Mouse (Mus musculus) spleen, postnatal 36 days (tissue): ENCODE data around the gene Krt73.

ENCODE experiments used
- DNase-seq, 2 experiments: peaks; one replicate each; pipeline ENCODE4 v3.0.0; 2022; ENCODE audit warnings: low spot score in 2 of 2, mixed read lengths in 1 of 2

Krt73 gene

DNA sequence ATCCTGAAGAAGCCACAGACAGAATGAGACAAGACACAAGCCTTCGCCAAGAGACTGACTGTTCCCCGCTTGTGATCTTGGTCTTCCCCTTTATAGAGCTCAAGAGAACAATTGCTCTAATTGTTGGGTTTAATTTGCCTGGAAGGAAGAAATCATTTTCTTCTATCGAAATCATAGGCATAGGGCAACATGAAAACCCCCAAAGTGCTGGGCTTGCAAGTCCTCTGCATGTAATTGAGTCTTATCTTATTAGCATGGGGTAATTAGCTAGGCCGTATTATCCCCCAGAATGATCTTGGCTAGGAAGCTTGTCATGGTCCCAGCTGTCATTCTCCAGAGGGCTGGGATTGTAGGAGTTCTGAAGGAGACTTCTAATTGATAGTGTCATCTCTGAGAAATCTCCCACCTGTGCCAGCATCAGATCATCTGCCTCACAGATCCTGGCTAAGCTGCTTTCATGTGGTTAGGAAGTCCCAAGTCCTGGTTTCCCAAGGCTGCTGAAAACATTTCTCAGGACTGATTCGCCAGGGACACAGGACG is at the start of gene Krt73:
Gene Krt73 (minus strand): TSS at position 51 of the 540 bp plus-strand sequence.
- DNase-seq: no peak

DNA sequence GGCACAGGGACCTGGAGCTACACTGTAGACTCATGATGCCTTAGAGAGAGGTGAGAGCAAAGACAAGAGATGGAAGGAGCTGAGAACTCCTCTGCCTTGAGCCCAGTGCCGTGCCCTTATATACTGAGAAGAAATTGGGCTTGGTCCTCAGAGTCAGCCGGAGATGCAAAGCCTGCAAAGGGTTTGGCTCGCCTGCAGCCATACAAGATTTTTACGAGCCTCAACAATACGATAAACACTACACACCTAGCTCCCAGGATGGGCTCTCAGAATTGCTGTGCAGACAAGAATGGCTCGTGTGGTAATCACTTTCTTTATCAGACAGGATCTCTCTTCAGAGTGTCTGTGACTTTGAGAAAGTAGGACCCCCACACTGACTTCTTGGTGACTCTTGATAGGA is 48.5 kb upstream of the Krt73 start, which contains the start of gene Krt1:
Gene Krt1 (minus strand): TSS at position 101 of the 400 bp plus-strand sequence.
- DNase-seq: no peak

DNA sequence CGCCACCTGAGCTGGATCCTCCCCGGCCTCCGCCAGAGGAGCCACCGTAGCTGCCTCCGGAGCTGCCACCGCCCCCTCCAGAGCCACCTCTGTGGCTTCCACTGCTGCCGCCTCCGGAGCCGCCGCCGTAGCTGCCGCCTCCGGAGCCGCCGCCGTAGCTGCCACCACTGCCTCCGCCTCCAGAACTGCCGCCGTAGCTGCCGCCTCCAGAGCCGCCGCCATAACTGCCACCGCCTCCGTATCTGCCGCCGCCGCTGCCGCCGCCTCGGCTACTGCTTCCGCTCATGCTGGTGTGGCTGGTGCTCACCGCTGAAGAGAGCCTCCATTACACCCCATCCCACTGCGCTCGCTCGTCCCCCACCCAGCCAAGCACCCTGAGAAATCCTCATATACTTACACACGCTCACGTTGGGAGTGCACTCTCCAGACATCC is 43.8 kb upstream of the Krt73 start:
- no peak for DNase-seq

DNA sequence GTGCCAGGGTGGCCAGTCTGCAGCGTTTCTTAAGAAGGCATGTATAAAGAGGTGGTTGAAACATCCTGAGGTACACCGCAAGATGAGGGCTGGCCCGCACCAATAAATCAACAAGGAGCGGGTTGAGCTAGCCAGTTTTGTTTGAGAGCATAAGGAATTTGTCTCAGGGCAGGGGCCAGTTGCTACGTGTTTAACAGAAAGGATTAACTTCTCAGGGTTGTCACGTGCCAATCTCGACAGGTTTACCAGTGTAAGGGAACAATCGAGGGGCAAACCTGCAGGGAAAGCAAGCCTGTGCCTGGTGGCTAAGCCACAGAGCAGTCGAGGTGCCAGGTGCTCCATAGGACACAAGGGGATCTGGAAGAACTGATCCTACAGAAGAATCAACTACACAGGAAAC is 41.0 kb upstream of the Krt73 start:
- DNase-seq: no peak

DNA sequence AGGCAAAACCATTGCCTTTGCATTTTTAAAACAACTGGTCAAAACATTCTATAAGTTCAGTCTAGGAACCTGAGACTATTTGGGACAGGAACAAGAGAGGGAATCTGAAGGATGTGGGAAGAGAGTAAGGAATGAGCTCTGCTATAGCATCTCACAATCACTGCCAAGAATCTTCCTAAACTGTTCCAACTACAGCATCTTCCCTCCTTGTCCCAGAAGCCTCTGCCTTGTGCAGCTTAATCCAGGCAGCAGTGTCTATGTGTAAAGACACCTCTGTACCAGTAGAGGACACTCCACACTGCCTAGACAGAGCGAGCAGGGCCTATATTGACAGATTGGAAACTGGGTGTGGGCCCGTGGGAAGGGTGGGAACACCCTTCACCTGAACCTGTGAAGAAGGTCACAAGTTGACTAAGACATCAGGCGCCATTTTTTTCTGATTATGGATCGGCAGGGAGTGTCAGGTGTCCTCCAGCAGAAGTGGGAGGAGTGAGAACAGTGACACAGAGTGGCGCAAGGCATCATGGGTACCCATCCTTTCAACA is 32.7 kb upstream of the Krt73 start:
- no peak for DNase-seq

DNA sequence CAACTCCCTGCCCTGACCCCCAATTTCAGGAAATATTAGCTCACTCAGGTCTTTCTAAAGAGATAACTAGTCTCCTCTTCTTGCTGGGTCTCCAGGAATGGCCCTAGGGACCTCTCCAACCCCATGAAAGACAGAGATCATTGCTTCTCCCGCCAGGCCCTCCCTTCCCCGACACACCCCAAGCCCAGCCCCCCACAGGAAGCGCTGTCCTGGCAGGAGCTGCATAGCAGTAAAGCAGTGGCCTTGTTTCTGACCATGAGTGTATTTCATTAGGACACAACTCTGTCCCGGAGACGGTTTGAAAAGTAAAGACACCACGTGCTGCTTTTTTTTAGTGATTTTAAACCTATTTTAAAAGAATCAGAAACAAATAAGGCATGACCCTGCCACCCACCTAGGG is 31.0 kb upstream of the Krt73 start:
- no peak for DNase-seq

DNA sequence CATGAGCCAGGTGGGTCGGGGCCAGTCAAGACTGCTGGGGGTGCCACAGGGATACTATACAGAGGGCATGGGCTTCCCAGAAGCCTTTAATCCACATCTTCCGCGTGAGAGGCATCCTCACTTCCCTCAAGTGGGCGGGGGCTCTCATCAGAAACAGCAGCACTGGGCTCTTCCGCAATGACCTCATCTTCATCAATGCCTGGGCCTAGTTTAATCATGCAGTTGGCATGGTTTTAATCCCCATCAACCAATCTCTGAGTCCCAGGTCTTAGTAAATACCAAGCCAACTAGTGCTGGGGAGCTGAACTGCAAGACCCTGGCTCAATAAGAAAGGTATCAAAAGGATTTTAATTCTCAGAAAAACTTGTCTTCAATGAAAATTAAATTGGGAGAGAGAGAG is 27.3 kb upstream of the Krt73 start:
- no peak for DNase-seq

DNA sequence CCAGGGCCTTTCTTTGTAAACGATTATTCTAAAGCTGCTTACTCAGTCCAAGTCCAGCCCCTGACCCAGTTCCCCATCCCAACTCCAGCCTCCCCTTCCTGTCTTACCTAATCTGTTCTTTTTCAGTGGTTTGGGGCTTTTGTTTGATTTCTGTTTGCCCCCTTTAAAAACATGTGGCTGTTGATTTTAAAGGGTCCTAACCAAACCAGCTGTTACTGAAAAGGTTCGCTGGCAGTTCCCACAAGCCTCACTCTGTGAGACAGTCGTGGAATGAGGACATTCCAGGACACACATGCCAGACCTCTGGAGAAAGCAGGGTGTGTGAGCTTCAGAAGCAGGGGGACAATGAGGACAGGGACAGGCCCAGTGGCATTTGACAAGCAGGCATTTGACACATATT is 19.6 kb upstream of the Krt73 start:
- no peak for DNase-seq

DNA sequence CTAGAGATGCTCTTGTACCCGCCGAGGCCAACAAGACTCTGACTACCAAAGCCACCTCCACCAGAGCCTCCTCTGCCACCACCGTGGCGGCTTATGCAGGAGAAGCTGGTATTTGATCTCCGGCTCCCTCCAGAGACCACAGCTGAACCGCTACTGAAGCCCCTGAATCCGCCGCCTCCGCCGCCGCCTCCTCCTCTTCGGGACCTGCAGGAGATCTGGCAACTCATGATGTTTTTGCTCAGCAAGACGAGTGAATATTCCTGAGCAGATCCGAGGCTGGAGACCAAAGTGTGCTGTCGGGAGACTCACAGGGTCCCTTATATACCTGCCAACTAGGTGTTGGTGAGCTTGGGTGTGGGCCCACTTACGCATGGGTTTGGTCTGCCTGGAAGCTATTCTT is 15.7 kb upstream of the Krt73 start, which contains the start of gene Krt2:
Gene Krt2 (minus strand): TSS at position 295 of the 400 bp plus-strand sequence.
- no peak for DNase-seq

DNA sequence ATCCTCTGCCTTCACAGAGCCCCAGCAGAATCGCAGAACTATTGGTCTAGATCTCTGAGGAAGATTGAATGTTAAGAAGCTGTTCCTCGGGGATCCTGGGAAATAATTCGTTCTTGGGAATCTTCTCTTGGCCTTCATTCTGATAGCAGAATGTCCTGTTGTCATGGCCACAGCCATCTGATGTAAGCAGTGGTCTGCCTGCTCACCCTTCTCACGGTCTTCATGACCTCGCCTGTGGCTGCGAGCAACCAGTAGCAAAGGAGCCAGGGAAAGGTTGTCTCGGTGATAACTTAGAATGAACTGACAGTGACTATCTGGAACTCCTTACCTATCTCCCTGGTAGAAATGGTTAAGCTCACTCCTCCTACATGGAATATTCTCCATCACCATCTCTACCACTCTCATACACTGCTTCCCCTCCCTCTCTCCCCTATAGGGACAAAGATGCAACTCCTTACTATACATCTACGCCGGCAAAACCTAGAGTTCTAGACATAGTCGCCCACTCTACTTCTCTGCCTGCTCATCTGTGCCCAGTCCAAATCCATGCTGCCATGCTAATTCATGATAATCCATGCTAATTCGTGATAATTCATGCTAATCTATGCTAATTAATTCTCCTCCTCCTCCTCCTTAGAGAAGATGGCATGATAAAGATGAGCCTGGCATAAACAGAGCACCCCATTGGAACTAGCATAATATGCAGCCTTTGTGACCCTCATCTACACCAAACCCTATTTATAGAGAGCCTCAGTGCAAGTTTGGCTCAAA is 1.1 kb upstream of the Krt73 start:
- DNase-seq: no peak

DNA sequence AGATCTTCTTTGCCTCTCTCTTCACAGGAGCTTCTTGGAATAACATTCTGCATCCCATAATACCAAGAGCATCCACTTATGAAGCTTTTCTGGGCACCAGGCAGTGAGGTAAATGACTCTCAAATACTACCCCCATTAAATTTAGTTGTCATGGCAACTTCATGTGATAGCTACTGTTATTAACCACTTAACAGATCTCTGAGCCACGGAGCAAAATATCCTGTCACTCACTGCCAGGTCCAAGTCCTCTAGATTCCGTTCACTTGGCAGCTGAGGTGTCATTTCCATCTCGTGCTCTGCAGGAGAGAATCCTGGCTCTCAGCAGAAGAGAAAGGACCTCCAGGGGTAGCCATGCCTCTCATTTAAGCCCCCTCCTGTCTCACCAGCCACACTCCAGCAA is 11.3 kb downstream of the Krt73 start:
- DNase-seq: no peak

DNA sequence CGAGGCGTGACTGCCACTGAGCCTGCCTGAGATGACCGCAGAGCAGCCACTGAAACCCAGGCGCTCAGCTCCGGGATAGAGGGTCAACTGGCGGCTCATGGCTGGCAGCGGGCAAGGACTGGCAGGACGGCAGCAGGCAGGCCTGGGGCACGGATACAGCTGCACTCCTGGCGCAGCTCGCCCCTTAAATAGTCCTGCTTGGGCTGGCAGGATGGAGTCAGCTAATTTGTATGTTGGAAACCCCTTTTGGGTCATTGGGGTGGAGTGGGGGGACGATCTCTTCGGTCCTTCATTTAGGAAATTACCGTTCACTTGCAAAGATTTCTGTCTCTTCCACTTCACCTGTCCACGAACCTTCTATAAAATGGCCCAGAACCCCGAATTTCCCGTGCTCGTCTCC is 15.8 kb downstream of the Krt73 start, which contains the start of gene Krt72:
Gene Krt72 (minus strand): TSS at position 101 of the 400 bp plus-strand sequence.
- no peak for DNase-seq

DNA sequence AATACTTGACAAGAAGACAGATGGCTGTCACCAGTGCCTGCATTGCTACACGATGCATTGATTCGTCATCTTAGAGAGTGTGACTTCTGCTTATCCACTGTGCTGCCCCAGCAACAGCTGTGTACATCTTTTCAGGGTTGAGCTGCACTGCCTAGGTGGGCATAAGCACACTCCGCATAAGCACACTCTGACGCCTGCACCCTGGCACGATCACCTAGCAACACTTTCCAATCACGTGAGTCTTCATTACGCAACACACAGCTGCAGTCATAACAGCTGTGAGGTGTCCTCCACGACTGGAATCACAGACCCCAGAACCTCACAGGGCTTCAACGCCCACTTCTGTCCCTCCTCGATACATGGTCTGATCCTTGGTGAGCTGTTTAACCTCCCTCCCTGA is 28.7 kb downstream of the Krt73 start:
- no peak for DNase-seq

DNA sequence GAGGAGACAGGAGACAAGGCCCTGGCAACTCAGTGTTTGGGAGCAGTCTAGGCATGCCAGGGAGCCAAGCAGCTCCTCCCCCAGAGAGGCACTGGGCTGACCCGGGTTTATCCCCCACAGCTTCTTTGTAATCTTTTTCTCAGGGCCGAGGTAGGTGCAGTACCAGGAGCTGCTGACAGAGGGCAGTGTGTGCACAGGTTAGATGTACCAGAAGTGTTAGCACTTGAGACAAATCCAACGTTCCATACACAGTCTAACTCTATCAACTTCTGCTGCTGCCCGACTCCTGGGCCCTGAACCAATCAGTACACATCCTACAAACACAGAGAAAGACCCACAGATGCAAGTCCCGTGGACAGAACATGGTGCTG is 29.4 kb downstream of the Krt73 start:
- DNase-seq: peak; percentile 8 to 36

DNA sequence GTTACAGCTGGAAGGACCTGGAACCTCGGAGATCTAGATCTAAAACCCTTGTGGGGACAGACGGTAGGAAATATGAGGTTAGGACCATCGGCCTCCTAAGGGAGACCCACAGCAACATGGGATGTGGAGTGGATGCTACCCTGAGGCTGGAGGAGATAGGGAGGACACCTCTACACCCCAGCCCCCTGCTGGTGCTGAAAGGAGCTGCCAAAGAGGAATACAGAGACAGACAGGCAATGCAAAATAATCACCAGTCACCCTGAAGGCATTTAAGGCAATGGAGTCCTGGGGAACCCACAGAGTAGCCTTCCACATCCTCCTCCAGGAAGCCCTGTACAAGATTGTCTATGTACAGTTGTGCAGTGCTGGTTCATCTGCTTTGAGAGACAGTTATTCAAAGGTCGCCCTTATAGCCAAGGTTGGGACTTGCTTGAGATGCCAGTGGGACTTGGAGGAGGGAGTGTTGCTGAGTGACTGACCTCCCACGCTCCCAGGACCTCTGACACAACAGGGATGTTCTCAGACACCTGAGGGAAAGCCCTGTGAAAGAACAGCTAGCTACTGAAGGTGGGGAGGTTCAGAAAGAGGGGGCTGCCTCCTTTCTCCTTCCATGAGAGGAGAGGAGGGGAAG is 30.0 kb downstream of the Krt73 start:
- no peak for DNase-seq

DNA sequence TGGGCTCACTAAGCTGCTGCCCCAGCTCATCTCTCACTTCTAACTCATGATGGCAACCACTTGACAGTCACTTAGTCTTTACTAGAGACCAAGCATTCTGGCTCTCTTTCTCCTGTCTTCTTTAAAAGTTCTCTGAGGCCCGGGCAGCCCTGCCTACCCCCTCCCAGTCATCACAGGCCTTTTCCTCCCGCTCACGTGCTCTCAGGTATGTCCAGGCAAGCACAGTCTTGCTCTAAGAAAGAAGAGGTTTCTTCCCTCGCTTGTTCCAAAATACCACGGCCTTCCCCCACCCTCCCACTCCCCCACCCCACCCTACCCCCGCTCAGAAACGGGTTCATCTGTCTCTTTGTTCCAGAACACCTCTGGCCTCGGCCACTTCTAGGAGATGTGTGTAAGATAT is 31.9 kb downstream of the Krt73 start:
- no peak for DNase-seq
